Mouse (Mus musculus): ENCODE measurements at regions not wholly inside any gene's neighbourhood (a gene's known extent, or its start where the extent isn't known, plus 50 kb on each side); places are given as distances from the start of the nearest gene placed in this dataset.

DNA sequence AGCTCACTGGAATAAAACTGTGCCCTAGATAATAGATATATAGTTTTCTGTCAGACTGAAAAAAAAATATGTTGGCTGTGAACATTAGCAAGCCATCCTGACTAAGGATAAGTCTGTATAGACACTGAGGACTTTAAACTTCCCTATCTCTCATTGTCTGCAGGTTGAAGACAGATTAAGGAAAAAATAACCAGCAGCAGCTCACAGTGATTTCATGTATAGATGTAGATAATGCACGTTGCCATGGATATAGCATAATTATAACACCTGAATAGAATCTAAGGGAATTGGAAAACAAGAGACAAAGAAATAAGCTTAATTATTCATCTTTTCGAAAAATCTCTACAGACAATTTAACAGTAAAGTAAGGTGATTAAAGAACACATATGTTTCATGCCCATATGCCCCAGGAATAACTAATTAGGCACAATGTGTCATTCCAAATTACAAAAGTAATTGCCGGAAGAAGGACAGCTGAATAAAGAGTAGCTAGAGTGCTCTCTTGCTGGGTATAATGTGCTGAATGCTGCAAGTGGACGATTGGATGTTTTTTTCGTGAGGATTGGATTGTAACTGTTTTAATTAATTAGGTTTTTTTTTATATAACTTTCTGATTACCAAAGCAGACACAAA is 246.6 kb downstream of the Akain1 start:
- no peak overlapping the region for H3K27ac ChIP-seq
- no peaks in the 10 kb centered on the region for H3K4me1 ChIP-seq
- no peak overlapping the region for H3K4me3 ChIP-seq
- no peaks in the 10 kb centered on the region for H3K9me3 ChIP-seq (replicated peaks)
- H3K27me3 ChIP-seq, result no peaks in the 10 kb centered on the region
- H3K9ac ChIP-seq, result no peak overlapping the region
- H3K36me3 ChIP-seq, result no peaks in the 10 kb centered on the region
- ATAC-seq (ENCODE audit: low FRiP score), result no peak
- WGBS, result 67% methylated on average over 5 of the region's 5 CpGs
- H3K4me2 ChIP-seq (replicated peaks), result no peak overlapping the region

DNA sequence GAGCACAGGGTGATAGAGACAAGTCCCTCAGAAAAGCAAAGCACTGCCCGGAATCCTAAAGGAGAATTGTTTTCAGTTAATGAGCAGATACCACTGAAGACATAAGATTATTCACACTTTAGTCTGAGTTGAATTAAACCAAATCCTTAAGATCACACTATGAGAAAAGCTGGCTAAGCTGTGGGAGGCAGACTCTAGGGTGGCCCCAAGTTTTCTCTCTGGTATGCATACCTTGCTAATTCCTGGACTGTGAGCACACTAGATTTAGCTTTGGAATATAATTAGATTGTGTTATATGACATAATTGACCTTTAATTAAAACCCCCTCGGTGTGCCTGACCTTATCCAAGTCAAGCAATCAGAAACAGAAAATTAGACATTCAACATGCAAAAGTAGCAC is 247.3 kb downstream of the Akain1 start:
- no peaks in the 10 kb centered on the region for H3K4me1 ChIP-seq
- no peak overlapping the region for H3K9ac ChIP-seq
- no peaks in the 10 kb centered on the region for H3K9me3 ChIP-seq (replicated peaks)
- no peak overlapping the region for H3K4me2 ChIP-seq (replicated peaks)
- WGBS, result 61% methylated on average over 2 of the region's 2 CpGs
- no peaks in the 10 kb centered on the region for H3K36me3 ChIP-seq
- H3K4me3 ChIP-seq, result no peak overlapping the region
- no peaks in the 10 kb centered on the region for H3K27me3 ChIP-seq
- H3K27ac ChIP-seq, result no peak overlapping the region
- ATAC-seq (ENCODE audit: low FRiP score), result no peak

- Histone ChIP-seq H3K9me3 (replicated peaks) (no peaks in the 10 kb centered on the region), H3K27me3 (no peaks in the 10 kb centered on the region), H3K4me1 (no peaks in the 10 kb centered on the region), H3K27ac (no peak overlapping the region), H3K4me2 (replicated peaks) (no peak overlapping the region), H3K4me3 (no peak overlapping the region), H3K9ac (no peak overlapping the region), H3K36me3 (no peaks in the 10 kb centered on the region)
- WGBS, result 84% methylated on average over 3 of the region's 3 CpGs
- ATAC-seq (ENCODE audit: low FRiP score), result no peak
These were observed 256.2 kb downstream of the Akain1 start for GRCm38 (mm10) chr17:69695341-69695740.

GRCm38 (mm10) chr17:69727325-69727724 is 241.5 kb upstream of the Dlgap1 start:
- no peaks in the 10 kb centered on the region for H3K4me1 ChIP-seq
- no peak for ATAC-seq (ENCODE audit: low FRiP score)

GRCm38 (mm10) chr17:69732981-69733380 is 235.9 kb upstream of the Dlgap1 start:
- Histone ChIP-seq H3K4me1 (no peaks in the 10 kb centered on the region), H3K36me3 (no peaks in the 10 kb centered on the region), H3K9me3 (replicated peaks) (no peaks in the 10 kb centered on the region), H3K9ac (no peak overlapping the region), H3K4me2 (replicated peaks) (no peak overlapping the region), H3K27me3 (no peaks in the 10 kb centered on the region), H3K4me3 (no peak overlapping the region), H3K27ac (no peak overlapping the region)
- ATAC-seq (ENCODE audit: low FRiP score), result no peak
- 86% methylated on average over 11 of the region's 11 CpGs for WGBS

More at GRCm38 (mm10) chr17:69727325-69727724, 241.5 kb upstream of the Dlgap1 start:
- H3K36me3 ChIP-seq, result no peaks in the 10 kb centered on the region
- H3K4me3 ChIP-seq, result no peak overlapping the region
- no peak overlapping the region for H3K27ac ChIP-seq
- no peaks in the 10 kb centered on the region for H3K27me3 ChIP-seq
- H3K4me2 ChIP-seq (replicated peaks), result no peak overlapping the region
- no peaks in the 10 kb centered on the region for H3K9me3 ChIP-seq (replicated peaks)
- WGBS, result 87% methylated on average over 4 of the region's 4 CpGs
- H3K9ac ChIP-seq, result no peak overlapping the region

DNA sequence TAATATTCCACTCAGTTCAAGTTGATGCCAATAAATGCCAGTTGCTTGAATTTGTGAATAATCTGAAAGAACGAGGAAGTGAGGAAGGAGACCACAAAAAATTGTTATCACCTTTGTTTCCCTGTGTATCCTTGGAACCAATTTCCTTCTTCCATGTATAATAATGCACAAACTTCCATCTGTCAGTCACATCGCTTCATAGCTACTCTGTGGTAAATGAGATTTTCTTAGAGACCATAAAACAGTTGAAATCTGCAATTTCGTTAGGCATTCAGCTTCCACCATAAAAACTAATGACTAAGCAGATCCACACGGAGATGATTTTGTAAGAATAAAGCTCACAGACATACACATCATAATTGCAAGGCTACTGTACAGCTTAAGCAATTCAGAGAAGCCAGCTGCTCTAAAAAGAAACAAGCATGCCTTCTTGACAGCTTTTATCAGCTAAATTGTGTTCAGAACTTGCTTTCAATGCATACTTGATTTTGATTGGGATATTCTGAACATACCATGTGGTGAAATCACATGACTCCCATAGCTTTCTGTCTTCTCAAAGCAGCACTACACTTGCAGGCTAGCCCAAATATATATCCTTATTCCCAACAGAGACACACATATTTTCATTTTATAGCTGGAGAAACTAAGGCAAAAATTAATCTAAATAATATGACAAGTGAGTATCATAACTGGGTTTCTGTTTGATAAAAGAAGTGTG is 232.3 kb upstream of the Dlgap1 start:
- H3K27ac ChIP-seq, result no peak overlapping the region
- no peak overlapping the region for H3K9ac ChIP-seq
- H3K27me3 ChIP-seq, result no peaks in the 10 kb centered on the region
- H3K9me3 ChIP-seq (replicated peaks), result no peaks in the 10 kb centered on the region
- no peak overlapping the region for H3K4me3 ChIP-seq
- 82% methylated on average over 4 of the region's 4 CpGs for WGBS
- no peaks in the 10 kb centered on the region for H3K4me1 ChIP-seq
- ATAC-seq (ENCODE audit: low FRiP score), result no peak
- H3K4me2 ChIP-seq (replicated peaks), result no peak overlapping the region
- H3K36me3 ChIP-seq, result no peaks in the 10 kb centered on the region

DNA sequence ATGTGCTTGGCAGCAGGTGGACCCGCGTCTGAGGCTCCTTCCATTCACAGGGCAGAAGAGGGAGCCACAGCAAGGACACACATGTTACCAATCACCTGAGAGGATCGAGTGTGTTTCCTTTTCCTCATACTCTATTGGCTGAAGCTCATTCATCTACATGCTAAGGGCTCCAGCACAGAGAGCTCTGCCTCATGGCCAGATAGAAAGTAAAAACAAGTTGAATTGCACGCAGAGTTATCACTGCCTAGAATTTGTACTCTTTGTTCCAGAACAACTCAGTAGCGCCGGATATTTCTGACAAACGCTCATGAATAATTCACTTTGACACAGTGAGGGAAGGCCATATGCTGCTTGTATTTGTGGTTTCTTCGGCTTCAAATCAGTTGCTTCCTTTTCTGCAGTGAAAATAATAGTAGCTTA is 199.9 kb upstream of the Dlgap1 start:
- Histone ChIP-seq H3K4me1 (no peaks in the 10 kb centered on the region), H3K9me3 (replicated peaks) (no peaks in the 10 kb centered on the region), H3K27ac (no peak overlapping the region), H3K27me3 (no peaks in the 10 kb centered on the region), H3K9ac (no peak overlapping the region), H3K4me2 (replicated peaks) (no peak overlapping the region), H3K36me3 (no peaks in the 10 kb centered on the region), H3K4me3 (no peak overlapping the region)
- ATAC-seq (ENCODE audit: low FRiP score), result 0 out of 2 replicates have a peak, but pooled peaks have one; percentile 43
- WGBS, result 69% methylated on average over 8 of the region's 8 CpGs

DNA sequence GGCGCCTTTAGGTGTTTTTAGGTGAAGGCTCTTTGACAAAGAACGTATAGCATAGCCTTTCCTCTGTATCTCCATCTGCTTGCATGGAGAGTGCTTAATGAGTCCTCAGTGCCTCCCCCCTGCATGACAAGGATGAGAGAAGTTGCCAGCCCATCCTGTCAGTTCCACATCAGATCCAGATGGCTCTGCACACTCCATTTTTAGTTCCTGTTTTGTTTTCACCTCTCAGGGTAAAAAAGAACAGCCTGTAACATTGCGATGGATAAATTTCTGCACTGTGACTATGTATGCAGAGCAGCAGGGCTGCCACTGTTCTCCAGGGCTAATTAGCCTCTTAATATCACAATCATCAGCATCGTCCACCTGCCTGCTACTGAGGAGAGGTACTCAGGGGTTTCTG is 198.8 kb upstream of the Dlgap1 start:
- Histone ChIP-seq H3K4me3 (no peak overlapping the region), H3K27ac (no peak overlapping the region), H3K9ac (no peak overlapping the region), H3K27me3 (no peaks in the 10 kb centered on the region), H3K4me2 (replicated peaks) (no peak overlapping the region), H3K36me3 (no peaks in the 10 kb centered on the region), H3K4me1 (no peaks in the 10 kb centered on the region), H3K9me3 (replicated peaks) (no peaks in the 10 kb centered on the region)
- ATAC-seq (ENCODE audit: low FRiP score), result no peak
- 76% methylated on average over 4 of the region's 4 CpGs for WGBS

- Histone ChIP-seq H3K4me1 (no peaks in the 10 kb centered on the region), H3K27ac (no peak overlapping the region), H3K9ac (no peak overlapping the region), H3K4me2 (replicated peaks) (no peak overlapping the region), H3K4me3 (no peak overlapping the region), H3K9me3 (replicated peaks) (no peaks in the 10 kb centered on the region), H3K36me3 (no peaks in the 10 kb centered on the region), H3K27me3 (no peaks in the 10 kb centered on the region)
- ATAC-seq (ENCODE audit: low FRiP score), result no peak
- WGBS, result 89% methylated on average over 1 of the region's 1 CpGs
These were observed 187.7 kb upstream of the Dlgap1 start for GRCm38 (mm10) chr17:69781201-69781600.

GRCm38 (mm10) chr17:69786985-69787384 is 181.9 kb upstream of the Dlgap1 start:
- Histone ChIP-seq H3K27me3 (no peaks in the 10 kb centered on the region), H3K4me3 (no peak overlapping the region), H3K36me3 (no peaks in the 10 kb centered on the region), H3K9me3 (replicated peaks) (no peaks in the 10 kb centered on the region), H3K4me1 (no peaks in the 10 kb centered on the region), H3K9ac (no peak overlapping the region), H3K4me2 (replicated peaks) (no peak overlapping the region), H3K27ac (no peak overlapping the region)
- WGBS, result 88% methylated on average over 3 of the region's 3 CpGs
- no peak for ATAC-seq (ENCODE audit: low FRiP score)

DNA sequence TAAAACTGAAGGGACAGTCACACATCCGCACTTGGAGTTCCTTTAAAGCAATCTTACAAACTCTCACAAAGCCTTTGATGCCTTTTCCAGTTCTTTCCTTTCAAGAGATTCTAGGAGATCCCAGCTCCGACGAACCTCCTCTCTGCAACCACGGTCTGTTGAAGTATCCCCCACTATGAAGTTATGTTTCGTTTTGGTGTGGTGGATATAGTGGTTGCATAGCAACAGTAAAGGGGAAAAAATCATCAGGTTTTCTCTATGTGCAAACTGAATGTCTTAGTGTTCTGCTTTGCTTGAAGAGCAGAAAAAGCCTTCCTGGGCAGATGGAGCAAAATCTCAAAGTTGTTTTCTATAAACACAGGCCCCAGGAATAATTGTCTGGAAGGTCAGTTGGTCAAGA is 147.4 kb upstream of the Dlgap1 start:
- H3K9ac ChIP-seq, result no peak overlapping the region
- H3K27me3 ChIP-seq, result no peaks in the 10 kb centered on the region
- H3K4me1 ChIP-seq, result no peaks in the 10 kb centered on the region
- no peak overlapping the region for H3K4me3 ChIP-seq
- WGBS, result 78% methylated on average over 5 of the region's 5 CpGs
- no peaks in the 10 kb centered on the region for H3K9me3 ChIP-seq (replicated peaks)
- ATAC-seq (ENCODE audit: low FRiP score), result no peak
- H3K27ac ChIP-seq, result no peak overlapping the region
- no peak overlapping the region for H3K4me2 ChIP-seq (replicated peaks)
- no peaks in the 10 kb centered on the region for H3K36me3 ChIP-seq

DNA sequence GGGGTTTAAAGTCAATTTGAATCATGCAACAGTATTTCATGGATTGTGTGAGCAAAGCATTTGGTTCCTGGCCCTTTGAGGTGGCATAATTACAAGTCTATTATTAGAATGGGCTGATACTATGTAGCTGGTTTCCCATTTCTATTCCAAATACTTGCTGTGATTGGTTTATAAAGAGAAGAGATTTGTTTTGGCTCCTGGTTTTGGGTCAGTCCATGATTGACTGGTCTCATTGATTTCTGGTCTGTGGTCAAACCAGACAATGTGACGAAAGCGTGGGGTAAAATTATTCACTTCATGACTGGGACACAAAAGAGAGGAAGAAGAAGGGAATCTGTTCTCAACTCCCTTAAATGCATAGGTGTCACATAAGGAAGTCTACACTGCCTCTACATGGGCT is 147.0 kb upstream of the Dlgap1 start:
- 81% methylated on average over 2 of the region's 2 CpGs for WGBS
- Histone ChIP-seq H3K4me2 (replicated peaks) (no peak overlapping the region), H3K9ac (no peak overlapping the region), H3K27me3 (no peaks in the 10 kb centered on the region), H3K4me1 (no peaks in the 10 kb centered on the region), H3K4me3 (no peak overlapping the region), H3K27ac (no peak overlapping the region), H3K9me3 (replicated peaks) (no peaks in the 10 kb centered on the region), H3K36me3 (no peaks in the 10 kb centered on the region)
- no peak for ATAC-seq (ENCODE audit: low FRiP score)

DNA sequence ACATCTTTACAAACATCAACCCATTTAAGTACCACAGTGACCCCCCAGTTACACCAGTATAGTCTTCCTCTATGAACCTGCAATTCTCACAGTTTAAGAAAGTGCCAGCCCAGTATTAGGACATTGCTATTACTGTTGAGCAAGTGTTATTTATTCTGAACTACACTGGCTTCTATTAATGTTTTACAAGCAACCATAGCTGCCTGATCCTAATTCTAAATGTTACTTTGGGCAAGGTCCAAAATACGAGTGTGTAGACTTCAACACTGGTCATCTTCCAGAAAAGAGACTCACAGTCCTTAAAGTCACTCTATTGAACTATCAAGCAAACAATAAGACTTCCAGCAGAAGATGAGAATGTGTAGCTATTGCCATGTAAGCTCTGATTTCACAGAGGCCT is 146.0 kb upstream of the Dlgap1 start:
- Histone ChIP-seq H3K36me3 (no peaks in the 10 kb centered on the region), H3K4me3 (no peak overlapping the region), H3K27ac (no peak overlapping the region), H3K27me3 (no peaks in the 10 kb centered on the region), H3K4me2 (replicated peaks) (no peak overlapping the region), H3K9me3 (replicated peaks) (no peaks in the 10 kb centered on the region), H3K9ac (no peak overlapping the region), H3K4me1 (no peaks in the 10 kb centered on the region)
- no peak for ATAC-seq (ENCODE audit: low FRiP score)
- 84% methylated on average over 1 of the region's 1 CpGs for WGBS
